Mouse (Mus musculus): Measurements from ENCODE around the gene Gm6902. TPM values are rescaled to one million over a fixed set of nuclear protein-coding genes. Genes with fewer than 3 reads are reported as not detected.

Gm6902 gene
- not detected for polyA plus RNA-seq (2014; fragmentation: Illumina TruSeq; extraction: RNeasy Lipid Tissue Mini Kit (QIAGEN cat#74804); ENCODE audit: low read depth, low replicate concordance)

DNA sequence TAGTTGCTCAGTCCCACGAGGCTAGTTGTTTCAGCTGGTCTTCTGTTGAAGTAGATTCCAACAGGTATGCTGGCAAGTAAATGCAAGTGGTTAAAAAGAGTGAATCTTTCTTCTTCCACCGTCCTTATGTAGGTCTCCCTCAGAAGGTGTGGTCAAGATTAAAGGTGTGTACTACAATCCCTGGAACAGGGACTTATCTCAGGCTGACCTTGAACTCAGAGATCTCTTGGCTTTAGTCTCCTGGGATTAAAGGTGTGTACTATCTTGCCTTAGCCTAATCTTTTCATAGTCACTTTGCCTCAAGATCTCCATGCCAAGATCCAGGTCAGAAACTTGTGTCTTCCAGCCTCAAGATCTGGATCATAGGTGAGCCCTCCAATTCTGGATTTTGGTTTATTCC is at the start of gene Gm6902:
TSS of gene Gm6902 (minus strand) at position 101 of the 400 bp plus-strand sequence.

DNA sequence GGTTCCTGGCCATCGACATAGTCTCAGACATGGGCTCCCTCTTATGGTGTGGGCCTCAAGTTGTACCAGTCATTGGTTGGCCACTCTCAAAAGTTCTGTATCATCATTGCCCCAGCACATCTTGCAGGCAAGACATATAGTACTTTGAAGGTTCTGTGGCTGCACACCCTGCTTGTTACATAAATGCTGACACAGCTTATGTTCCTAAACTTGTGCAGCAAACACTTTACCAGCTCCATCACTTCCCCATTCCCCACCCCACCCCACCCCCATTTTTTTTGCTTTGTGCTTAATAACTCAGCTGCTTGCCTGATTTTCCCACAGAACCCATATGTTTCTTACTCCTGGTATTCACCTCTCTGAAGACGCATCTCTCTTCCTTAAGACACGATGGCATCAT is 22.2 kb upstream of the Gm6902 start, which contains the start of gene Nlrp4e:
TSS of gene Nlrp4e (plus strand) at position 301 of the 400 bp plus-strand sequence.

GRCm38 (mm10) chr7:23251582-23251981 is 27.1 kb downstream of the Gm6902 start, which contains the start of gene Vmn1r166:
Gene Vmn1r166, minus strand, starts transcription at chr7:23251682.

Other genes with a start within 250 kb of the Gm6902 start
- gene Vmn1r163, start 223.4 kb downstream of the Gm6902 start, polyA plus RNA-seq (2014; fragmentation: Illumina TruSeq; extraction: RNeasy Lipid Tissue Mini Kit (QIAGEN cat#74804); ENCODE audit: low read depth, low replicate concordance): not detected
- gene Gm8720, start 211.4 kb downstream of the Gm6902 start, polyA plus RNA-seq (2014; fragmentation: Illumina TruSeq; extraction: RNeasy Lipid Tissue Mini Kit (QIAGEN cat#74804); ENCODE audit: low read depth, low replicate concordance): not detected
- not detected for gene Gm10662, start 134.4 kb downstream of the Gm6902 start, polyA plus RNA-seq (2014; fragmentation: Illumina TruSeq; extraction: RNeasy Lipid Tissue Mini Kit (QIAGEN cat#74804); ENCODE audit: low read depth, low replicate concordance)
- gene Vmn1r165, start 61.6 kb downstream of the Gm6902 start, polyA plus RNA-seq (2014; fragmentation: Illumina TruSeq; extraction: RNeasy Lipid Tissue Mini Kit (QIAGEN cat#74804); ENCODE audit: low read depth, low replicate concordance): not detected
- gene Vmn1r166, start 27.2 kb downstream of the Gm6902 start, polyA plus RNA-seq (2014; fragmentation: Illumina TruSeq; extraction: RNeasy Lipid Tissue Mini Kit (QIAGEN cat#74804); ENCODE audit: low read depth, low replicate concordance): not detected
- not detected for gene Nlrp4e, start 22.3 kb upstream of the Gm6902 start, polyA plus RNA-seq (2014; fragmentation: Illumina TruSeq; extraction: RNeasy Lipid Tissue Mini Kit (QIAGEN cat#74804); ENCODE audit: low read depth, low replicate concordance)
- not detected for gene Nlrp5, start 107.0 kb upstream of the Gm6902 start, polyA plus RNA-seq (2014; fragmentation: Illumina TruSeq; extraction: RNeasy Lipid Tissue Mini Kit (QIAGEN cat#74804); ENCODE audit: low read depth, low replicate concordance)
- gene Vmn1r167, start 228.3 kb upstream of the Gm6902 start, polyA plus RNA-seq (2014; fragmentation: Illumina TruSeq; extraction: RNeasy Lipid Tissue Mini Kit (QIAGEN cat#74804); ENCODE audit: low read depth, low replicate concordance): not detected

Data from sigmoid colon, adult 10 weeks (tissue).